Mouse (Mus musculus): ENCODE data around the gene Dars. TPM values are rescaled to one million over a fixed set of nuclear protein-coding genes. Genes with fewer than 3 reads are reported as not detected.

The Dars gene
- polyA plus RNA-seq, 1 experiment, result 7.6 TPM

GRCm38 (mm10) chr1:128441129-128441473, 23.9 kb upstream of the Dars start:
- 83% methylated on average over 5 of the region's 5 CpGs for WGBS
- H3K27me3 ChIP-seq (ENCODE audit: control insufficient read depth, insufficient read depth, low read length), result no peaks in the 10 kb centered on the region
- DNase-seq (ENCODE audit: low read depth in 1 of 2, low spot score in 2 of 2), result no peak

GRCm38 (mm10) chr1:128440386-128441128, 23.4 kb upstream of the Dars start:
- no peak for DNase-seq (ENCODE audit: low read depth in 1 of 2, low spot score in 2 of 2)
- TF ChIP-seq POLR2A (IDR thresholded peaks at IDR 0.05; ENCODE audit: low read depth, low read length) (no peak), CTCF (IDR thresholded peaks at IDR 0.05; ENCODE audit: extremely low read depth, insufficient read depth, insufficient read length, insufficient replicate concordance) (no peak)
- no peak overlapping the region for H3K27ac ChIP-seq (ENCODE audit: insufficient read depth, low read length)
- no peak overlapping the region for H3K4me3 ChIP-seq (ENCODE audit: extremely low read depth, insufficient read depth, insufficient read length)
- no peaks in the 10 kb centered on the region for H3K36me3 ChIP-seq (ENCODE audit: control insufficient read depth, insufficient read depth, low read length)
- peaks cover 4% of the 10 kb centered on the region; the same call in 1 of the 2 replicates for H3K4me1 ChIP-seq (ENCODE audit: control insufficient read depth, insufficient read depth, insufficient read length)
- no peaks in the 10 kb centered on the region for H3K27me3 ChIP-seq (ENCODE audit: control insufficient read depth, insufficient read depth, low read length)
- 82% methylated on average over 16 of the region's 16 CpGs for WGBS

More at GRCm38 (mm10) chr1:128441129-128441473, 23.9 kb upstream of the Dars start:
- H3K4me1 ChIP-seq (ENCODE audit: control insufficient read depth, insufficient read depth, insufficient read length), result peaks cover 4% of the 10 kb centered on the region; the same call in 1 of the 2 replicates
- no peak overlapping the region for H3K4me3 ChIP-seq (ENCODE audit: extremely low read depth, insufficient read depth, insufficient read length)
- H3K36me3 ChIP-seq (ENCODE audit: control insufficient read depth, insufficient read depth, low read length), result no peaks in the 10 kb centered on the region
- TF ChIP-seq CTCF (IDR thresholded peaks at IDR 0.05; ENCODE audit: extremely low read depth, insufficient read depth, insufficient read length, insufficient replicate concordance) (no peak), POLR2A (IDR thresholded peaks at IDR 0.05; ENCODE audit: low read depth, low read length) (no peak)
- H3K27ac ChIP-seq (ENCODE audit: insufficient read depth, low read length), result no peak overlapping the region

- no peaks in the 10 kb centered on the region for H3K36me3 ChIP-seq (ENCODE audit: control insufficient read depth, insufficient read depth, low read length)
- 97% methylated on average over 4 of the region's 4 CpGs for WGBS
- no peak for DNase-seq (ENCODE audit: low read depth in 1 of 2, low spot score in 2 of 2)
These were observed 22.4 kb upstream of the Dars start for GRCm38 (mm10) chr1:128439618-128440017.

GRCm38 (mm10) chr1:128438526-128438925, 21.4 kb upstream of the Dars start:
- WGBS, result 32% methylated on average over 5 of the region's 5 CpGs
- no peak for TF ChIP-seq CTCF (IDR thresholded peaks at IDR 0.05; ENCODE audit: extremely low read depth, insufficient read depth, insufficient read length, insufficient replicate concordance)
- no peak for TF ChIP-seq POLR2A (IDR thresholded peaks at IDR 0.05; ENCODE audit: low read depth, low read length)

More at GRCm38 (mm10) chr1:128439618-128440017, 22.4 kb upstream of the Dars start:
- TF ChIP-seq CTCF (IDR thresholded peaks at IDR 0.05; ENCODE audit: extremely low read depth, insufficient read depth, insufficient read length, insufficient replicate concordance) (no peak), POLR2A (IDR thresholded peaks at IDR 0.05; ENCODE audit: low read depth, low read length) (no peak)
- no peak overlapping the region for H3K27ac ChIP-seq (ENCODE audit: insufficient read depth, low read length)
- peaks cover 4% of the 10 kb centered on the region; the same call in 1 of the 2 replicates for H3K4me1 ChIP-seq (ENCODE audit: control insufficient read depth, insufficient read depth, insufficient read length)
- no peak overlapping the region for H3K4me3 ChIP-seq (ENCODE audit: extremely low read depth, insufficient read depth, insufficient read length)
- no peaks in the 10 kb centered on the region for H3K27me3 ChIP-seq (ENCODE audit: control insufficient read depth, insufficient read depth, low read length)

GRCm38 (mm10) chr1:128437276-128437675, 20.1 kb upstream of the Dars start:
- no peaks in the 10 kb centered on the region for H3K27me3 ChIP-seq (ENCODE audit: control insufficient read depth, insufficient read depth, low read length)
- H3K27ac ChIP-seq (ENCODE audit: insufficient read depth, low read length), result no peak overlapping the region
- WGBS, result 68% methylated on average over 1 of the region's 1 CpGs
- no peak for DNase-seq (ENCODE audit: low read depth in 1 of 2, low spot score in 2 of 2)
- H3K36me3 ChIP-seq (ENCODE audit: control insufficient read depth, insufficient read depth, low read length), result no peaks in the 10 kb centered on the region
- H3K4me1 ChIP-seq (ENCODE audit: control insufficient read depth, insufficient read depth, insufficient read length), result peaks cover 4% of the 10 kb centered on the region; the same call in 1 of the 2 replicates
- H3K4me3 ChIP-seq (ENCODE audit: extremely low read depth, insufficient read depth, insufficient read length), result no peak overlapping the region
- TF ChIP-seq CTCF (IDR thresholded peaks at IDR 0.05; ENCODE audit: extremely low read depth, insufficient read depth, insufficient read length, insufficient replicate concordance) (no peak), POLR2A (IDR thresholded peaks at IDR 0.05; ENCODE audit: low read depth, low read length) (no peak)

More at GRCm38 (mm10) chr1:128438526-128438925, 21.4 kb upstream of the Dars start:
- no peaks in the 10 kb centered on the region for H3K36me3 ChIP-seq (ENCODE audit: control insufficient read depth, insufficient read depth, low read length)
- no peak overlapping the region for H3K27ac ChIP-seq (ENCODE audit: insufficient read depth, low read length)
- DNase-seq (ENCODE audit: low read depth in 1 of 2, low spot score in 2 of 2), result no peak
- H3K4me1 ChIP-seq (ENCODE audit: control insufficient read depth, insufficient read depth, insufficient read length), result peaks cover 4% of the 10 kb centered on the region; the same call in 1 of the 2 replicates
- H3K4me3 ChIP-seq (ENCODE audit: extremely low read depth, insufficient read depth, insufficient read length), result no peak overlapping the region
- H3K27me3 ChIP-seq (ENCODE audit: control insufficient read depth, insufficient read depth, low read length), result no peaks in the 10 kb centered on the region

GRCm38 (mm10) chr1:128436015-128436414, 18.8 kb upstream of the Dars start:
- 26% methylated on average over 3 of the region's 3 CpGs for WGBS
- no peak for DNase-seq (ENCODE audit: low read depth in 1 of 2, low spot score in 2 of 2)
- no peak overlapping the region for H3K4me3 ChIP-seq (ENCODE audit: extremely low read depth, insufficient read depth, insufficient read length)
- no peak for TF ChIP-seq CTCF (IDR thresholded peaks at IDR 0.05; ENCODE audit: extremely low read depth, insufficient read depth, insufficient read length, insufficient replicate concordance)
- no peak for TF ChIP-seq POLR2A (IDR thresholded peaks at IDR 0.05; ENCODE audit: low read depth, low read length)
- H3K4me1 ChIP-seq (ENCODE audit: control insufficient read depth, insufficient read depth, insufficient read length), result peaks cover 4% of the 10 kb centered on the region; the same call in 1 of the 2 replicates
- H3K27me3 ChIP-seq (ENCODE audit: control insufficient read depth, insufficient read depth, low read length), result no peaks in the 10 kb centered on the region
- no peak overlapping the region for H3K27ac ChIP-seq (ENCODE audit: insufficient read depth, low read length)
- no peaks in the 10 kb centered on the region for H3K36me3 ChIP-seq (ENCODE audit: control insufficient read depth, insufficient read depth, low read length)

GRCm38 (mm10) chr1:128435551-128435950, 18.4 kb upstream of the Dars start:
- Histone ChIP-seq H3K27ac (ENCODE audit: insufficient read depth, low read length) (no peak overlapping the region), H3K36me3 (ENCODE audit: control insufficient read depth, insufficient read depth, low read length) (no peaks in the 10 kb centered on the region), H3K4me3 (ENCODE audit: extremely low read depth, insufficient read depth, insufficient read length) (no peak overlapping the region), H3K4me1 (ENCODE audit: control insufficient read depth, insufficient read depth, insufficient read length) (peaks cover 4% of the 10 kb centered on the region; the same call in 1 of the 2 replicates), H3K27me3 (ENCODE audit: control insufficient read depth, insufficient read depth, low read length) (no peaks in the 10 kb centered on the region)
- TF ChIP-seq CTCF (IDR thresholded peaks at IDR 0.05; ENCODE audit: extremely low read depth, insufficient read depth, insufficient read length, insufficient replicate concordance), result no peak
- TF ChIP-seq POLR2A (IDR thresholded peaks at IDR 0.05; ENCODE audit: low read depth, low read length), result no peak
- no peak for DNase-seq (ENCODE audit: low read depth in 1 of 2, low spot score in 2 of 2)
- 33% methylated on average over 4 of the region's 4 CpGs for WGBS
